Mouse (Mus musculus) left cerebral cortex, adult 9 months (tissue): ENCODE measurements at regions not wholly inside any gene's neighbourhood (a gene's known extent, or its start where the extent isn't known, plus 50 kb on each side); places are given as distances from the start of the nearest gene placed in this dataset.
A peak's percentile ranks its signal among the peaks of the same experiment; 100 is the strongest.

Experiments used
- DNase-seq, 2 experiments: peaks; one replicate each; pipeline ENCODE4 v3.0.0; 2022; ENCODE audit warnings: low spot score in 2 of 2

- peak in 1 of 2 experiments; percentile 33 for DNase-seq
These were observed 589.3 kb downstream of the Kcnj3 start for GRCm38 (mm10) chr2:56025059-56025458.

- DNase-seq = no peak
These were observed 593.2 kb downstream of the Kcnj3 start for GRCm38 (mm10) chr2:56028958-56029357.
